Mouse (Mus musculus) spleen, adult 2 months (tissue): ENCODE results near the gene Ice2. TPM values are rescaled to one million over a fixed set of nuclear protein-coding genes. Genes with fewer than 3 reads are reported as not detected.

Experiments
- DNase-seq, 2 experiments: peaks; one replicate each; pipeline versions ENCODE4 v3.0.0 to v3.0.0-alpha.2; 2012 to 2021; ENCODE audit warnings: low spot score in 2 of 2, low read depth in 1 of 2
- H3K27ac ChIP-seq: fragments of 200-500 bp; 2 replicates; pipeline ENCODE4 v1.5.1; 2012; ENCODE audit warnings: low read length, inconsistent platforms; ENCODE audit not compliant: insufficient read depth
- H3K27me3 ChIP-seq: fragments of 200-500 bp; 2 replicates; pipeline ENCODE4 v1.6.1; 2012; ENCODE audit warnings: mild to moderate bottlenecking, moderate library complexity, low read length, inconsistent platforms; ENCODE audit not compliant: control insufficient read depth, insufficient read depth
- H3K36me3 ChIP-seq: fragments of 200-500 bp; 2 replicates; pipeline ENCODE4 v1.6.1; 2012; ENCODE audit warnings: mild to moderate bottlenecking, low read length, inconsistent platforms; ENCODE audit not compliant: control insufficient read depth, insufficient read depth
- H3K4me1 ChIP-seq: fragments of 200-500 bp; 2 replicates; pipeline ENCODE4 v1.6.1; 2011; ENCODE audit warnings: inconsistent platforms; ENCODE audit not compliant: control insufficient read depth, insufficient read depth, insufficient read length
- H3K4me3 ChIP-seq: fragments of 200-500 bp; 2 replicates; pipeline ENCODE4 v1.5.1; 2011; ENCODE audit warnings: mild to moderate bottlenecking, inconsistent platforms; ENCODE audit not compliant: insufficient read depth, insufficient read length; ENCODE audit errors: extremely low read depth
- CTCF ChIP-seq: fragments of 200-500 bp; IDR thresholded peaks from 2 replicates; pipeline ENCODE4 v1.5.1; 2011; ENCODE audit warnings: mild to moderate bottlenecking, inconsistent platforms; ENCODE audit not compliant: insufficient read depth, insufficient read length, insufficient replicate concordance; ENCODE audit errors: extremely low read depth
- POLR2A ChIP-seq: fragments of 200-500 bp; IDR thresholded peaks from 2 replicates; pipeline ENCODE4 v1.6.1; 2011; ENCODE audit warnings: low read depth, low read length, inconsistent platforms
- WGBS: fragments of 180-500 bp; shearing (Covaris S2); methylation state at CpG from one replicate; pipeline ENCODE4 v1.1.7; 2018; 5-methylcytosine and 5-hydroxymethylcytosine counted together
- polyA plus RNA-seq: library from polyadenylated mRNA; depleted of rRNA; stranded (reverse); fragments of >200 nt; gene quantifications from 2 replicates; pipeline ENCODE4 v1.2.3, GENCODE M21; 2012; rRNA removed

The Ice2 gene
- polyA plus RNA-seq, 1 experiment = 2.6 TPM

- WGBS = 9% methylated on average over 1 of the region's 1 CpGs
- TF ChIP-seq POLR2A = no peak
- peak; percentile 64; the same call in 1 of the 2 replicates for TF ChIP-seq CTCF
These were observed 82.6 kb downstream of the Ice2 start for GRCm38 (mm10) chr9:69480344-69480743.

More at GRCm38 (mm10) chr9:69480344-69480743, 82.6 kb downstream of the Ice2 start:
- no peaks in the 10 kb centered on the region for H3K4me1 ChIP-seq
- H3K36me3 ChIP-seq = no peaks in the 10 kb centered on the region
- H3K4me3 ChIP-seq = no peak overlapping the region
- DNase-seq = peak; percentile 52 to 71
- H3K27ac ChIP-seq = no peak overlapping the region
- no peaks in the 10 kb centered on the region for H3K27me3 ChIP-seq

Other genes starting within 250 kb of the Ice2 start
- 50.9 and 55.9 TPM in 2 replicates for gene Anxa2, start 55.7 kb downstream of the Ice2 start, polyA plus RNA-seq